In genomic region chr11:79192176-79192575, GRCm38 (mm10) we compare ENCODE assay signal across 9 mouse cellular contexts. TPM values are rescaled to one million over a fixed set of nuclear protein-coding genes. Genes with fewer than 3 reads are reported as not detected.
A peak's percentile ranks its signal among the peaks of the same experiment; 100 is the strongest.
DNase-seq lines count a peak whose midpoint lies in the region; ATAC-seq and TF ChIP-seq lines count a peak whose summit lies in the region.
"Had no signal": no experiment of that assay in that cellular context is flagged by ENCODE, and none has a peak within 500 bp of the region (broad histone marks: within the 10 kb centered on the region; RNA-seq: fewer than 3 reads in every experiment).

No protein-coding gene starts in this region.

- DNase-seq in hindbrain, postnatal 0 days (ENCODE audit: low spot score): no peak
- no peak for DNase-seq in hindbrain, embryonic 10.5 days (ENCODE audit: low spot score)
- peak; percentile 34 to 50 for DNase-seq in CD8-positive naive resting alpha-beta T cell, adult 2 months (ENCODE audit: low read depth in 2 of 2, low spot score in 2 of 2)
- no peak for DNase-seq in brain, embryonic 14.5 days (ENCODE audit: low read depth)
- DNase-seq in natural killer cell, adult 2 months (ENCODE audit: low spot score in 2 of 2): peak; percentile 50 to 65
- no peak for DNase-seq in right cerebral cortex, postnatal 10 days (ENCODE audit: low spot score in 2 of 2)
- DNase-seq in frontal cortex, postnatal 10 days (ENCODE audit: low spot score in 2 of 2): no peak
- DNase-seq in frontal cortex, adult 2 months (ENCODE audit: extremely low spot score in 1 of 2, low spot score in 1 of 2): no peak

- H3K27me3 ChIP-seq in hindbrain, postnatal 0 days (ENCODE audit: insufficient read depth, low read length): no peaks in the 10 kb centered on the region
- H3K27me3 ChIP-seq in hindbrain, embryonic 10.5 days (ENCODE audit: insufficient read depth, poor library complexity, severe bottlenecking): no peaks in the 10 kb centered on the region
- H3K27me3 ChIP-seq: lung, embryonic 15.5 days had no signal

- no peak overlapping the region for H3K27ac ChIP-seq in hindbrain, postnatal 0 days
- H3K27ac ChIP-seq in hindbrain, embryonic 10.5 days: no peak overlapping the region
- H3K27ac ChIP-seq: lung, embryonic 15.5 days had no signal

- H3K36me3 ChIP-seq in hindbrain, postnatal 0 days (ENCODE audit: insufficient read depth, low read length): no peaks in the 10 kb centered on the region
- H3K36me3 ChIP-seq in hindbrain, embryonic 10.5 days: no peaks in the 10 kb centered on the region
- H3K36me3 ChIP-seq: lung, embryonic 15.5 days had no signal

- ATAC-seq in hindbrain, postnatal 0 days: no peak

- 94% methylated on average over 1 of the region's 1 CpGs for WGBS in hindbrain, postnatal 0 days
- 96% methylated on average over 1 of the region's 1 CpGs for WGBS in hindbrain, embryonic 10.5 days

- H3K4me2 ChIP-seq in hindbrain, postnatal 0 days (ENCODE audit: low read depth, low read length): no peak overlapping the region
- H3K4me2 ChIP-seq: lung, embryonic 15.5 days had no signal

- H3K4me3 ChIP-seq in hindbrain, postnatal 0 days (ENCODE audit: low read length): no peak overlapping the region
- H3K4me3 ChIP-seq in hindbrain, embryonic 10.5 days: no peak overlapping the region
- H3K4me3 ChIP-seq: lung, embryonic 15.5 days had no signal

- no peaks in the 10 kb centered on the region for H3K4me1 ChIP-seq in hindbrain, postnatal 0 days (ENCODE audit: insufficient read depth, low read length)
- H3K4me1 ChIP-seq in hindbrain, embryonic 10.5 days (replicated peaks): peaks cover 11% of the 10 kb centered on the region

- H3K9ac ChIP-seq in hindbrain, postnatal 0 days (replicated peaks; ENCODE audit: low read length): no peak overlapping the region
- H3K9ac ChIP-seq: lung, embryonic 15.5 days had no signal

- peak; percentile 51 for TF ChIP-seq CTCF in hindbrain, postnatal 0 days (IDR thresholded peaks at IDR 0.05; ENCODE audit: low read depth)
- TF ChIP-seq CTCF in brain, embryonic 14.5 days (IDR thresholded peaks at IDR 0.05; ENCODE audit: borderline replicate concordance, extremely low read depth, insufficient read depth, insufficient read length): peak; percentile 41; the same call in 1 of the 2 replicates

- H3K9me3 ChIP-seq in hindbrain, postnatal 0 days (ENCODE audit: low read length): no peaks in the 10 kb centered on the region
- no peaks in the 10 kb centered on the region for H3K9me3 ChIP-seq in hindbrain, embryonic 10.5 days
- H3K9me3 ChIP-seq: lung, embryonic 15.5 days had no signal

- no peak for TF ChIP-seq POLR2A in brain, embryonic 14.5 days (IDR thresholded peaks at IDR 0.05; ENCODE audit: borderline replicate concordance, extremely low read depth, insufficient read depth, insufficient read length, poor library complexity, severe bottlenecking)

RNA-seq across cellular contexts. Expression of gene Ksr1, which starts 46.0 kb away (rescaled TPM):
- 48.0 and 51.3 TPM in 2 replicates for total RNA-seq in hindbrain, postnatal 0 days (2014; rRNA removed)
- polyA plus RNA-seq in hindbrain, postnatal 0 days (2015; fragmentation: Nextera tagmentation; extraction: Ambion mirVana): 1.9 and 2.5 TPM in 2 replicates
- 2.7 and 5.2 TPM in 2 replicates for polyA plus RNA-seq in hindbrain, embryonic 10.5 days (2016; fragmentation: Nextera tagmentation; extraction: Ambion mirVana)
- 23.3 and 26.9 TPM in 2 replicates for polyA plus RNA-seq in brain, embryonic 14.5 days (2012; rRNA removed)
- polyA plus RNA-seq in frontal cortex, adult 2 months (2012; rRNA removed): 47.0 and 55.7 TPM in 2 replicates

Comparison
In these comparisons a context has a peak if more than half of its experiments do, and no peak if none do; other contexts are left out.
1. DNase-seq: peak in CD8-positive naive resting alpha-beta T cell, adult 2 months (2 of 2) and natural killer cell, adult 2 months (2 of 2); none in hindbrain, postnatal 0 days (single experiment), hindbrain, embryonic 10.5 days (single experiment), brain, embryonic 14.5 days (single experiment), right cerebral cortex, postnatal 10 days (0 of 2), frontal cortex, postnatal 10 days (0 of 2) and frontal cortex, adult 2 months (0 of 2).